Mouse (Mus musculus): ENCODE results near the gene Vmn1r19.
"Not testable (repeated sequence)": the region's sequence is repeated elsewhere in the genome, so short reads cannot be mapped to it uniquely, and the experiment has no call there.

Vmn1r19 gene

DNA sequence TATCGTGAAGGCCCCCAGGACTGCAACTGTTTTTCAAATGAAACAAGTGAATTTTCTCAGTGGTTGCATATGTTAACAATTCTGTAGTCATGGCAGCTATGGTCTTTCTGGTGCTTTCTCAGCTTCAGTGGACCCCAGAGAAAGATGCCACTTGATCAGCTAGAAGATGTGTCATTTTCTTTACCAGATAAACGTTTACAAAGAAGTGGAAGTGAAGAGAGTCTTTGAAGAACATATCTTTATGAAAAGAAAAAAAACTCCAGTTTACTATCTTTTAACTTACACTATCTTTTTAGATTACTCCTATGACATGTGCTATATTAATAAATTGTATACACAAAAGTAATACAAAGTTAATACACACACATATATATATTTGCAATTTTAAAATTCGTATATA lies at the start of gene Vmn1r19:
TSS of gene Vmn1r19 (plus strand) at position 301 of the 400 bp plus-strand sequence.
- not testable (repeated sequence) for DNase-seq (ENCODE audit: low spot score in 2 of 2)

DNA sequence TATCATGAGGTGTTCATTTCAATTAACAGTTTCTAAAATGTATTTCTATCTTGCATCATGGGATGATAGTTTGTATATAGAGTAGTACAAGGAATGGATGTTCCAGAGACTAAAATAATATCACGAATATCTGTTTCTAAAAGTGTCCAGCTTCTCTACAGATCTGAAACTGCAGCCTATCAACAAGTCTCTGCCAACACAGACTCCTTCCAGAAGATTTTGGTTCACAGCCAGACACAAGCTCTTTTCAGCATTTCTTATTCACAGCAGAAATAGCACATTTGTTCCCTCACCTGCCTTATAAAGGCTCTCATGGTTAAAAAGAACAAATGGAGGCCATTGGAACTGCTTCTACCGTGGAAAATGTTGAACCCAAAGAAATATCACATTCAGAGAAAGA lies 46.7 kb upstream of the Vmn1r19 start:
- no peak for DNase-seq (ENCODE audit: low spot score in 2 of 2)

DNA sequence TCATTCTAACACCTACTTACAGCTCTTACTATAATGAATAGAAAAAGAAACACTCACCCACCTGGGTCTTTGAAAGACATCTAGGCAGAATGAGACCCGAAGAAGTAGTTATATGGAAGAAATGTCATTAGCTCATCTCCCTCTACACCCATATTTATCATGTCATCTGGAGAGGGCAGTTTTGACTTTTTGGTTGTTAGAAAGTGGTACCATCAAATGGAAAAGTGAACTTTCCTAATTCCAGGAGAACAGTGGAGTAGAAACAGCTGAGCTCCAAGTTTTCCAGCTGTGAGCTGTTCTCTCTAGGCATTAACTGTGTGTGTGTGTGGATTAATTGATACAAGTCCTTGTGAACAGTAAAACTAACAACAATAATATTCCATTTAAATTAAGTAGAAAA lies 40.0 kb upstream of the Vmn1r19 start, which contains the start of gene Vmn1r17:
TSS of gene Vmn1r17 (minus strand) at position 101 of the 400 bp plus-strand sequence.
- no peak for DNase-seq (ENCODE audit: low spot score in 2 of 2)

DNA sequence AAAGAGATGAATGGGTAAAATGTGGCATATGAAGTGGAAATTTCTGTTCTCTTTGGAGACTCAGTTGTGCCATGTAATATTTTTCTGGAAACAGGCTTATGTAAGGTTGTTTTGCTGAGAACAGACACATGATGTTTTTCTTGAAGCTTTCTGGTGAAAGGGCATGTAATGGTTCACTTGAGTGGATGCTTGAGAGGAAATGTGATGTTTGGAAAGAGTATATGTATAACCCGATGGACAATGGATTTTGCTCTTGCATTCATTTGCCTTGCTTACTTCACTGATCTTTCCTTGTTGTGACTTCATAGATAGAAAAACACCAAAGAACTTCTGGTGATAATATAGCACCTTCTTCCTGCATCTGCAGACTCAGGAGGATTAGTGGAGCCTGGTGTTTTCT lies 37.7 kb upstream of the Vmn1r19 start:
- not testable (repeated sequence) for DNase-seq (ENCODE audit: low spot score in 2 of 2)

DNA sequence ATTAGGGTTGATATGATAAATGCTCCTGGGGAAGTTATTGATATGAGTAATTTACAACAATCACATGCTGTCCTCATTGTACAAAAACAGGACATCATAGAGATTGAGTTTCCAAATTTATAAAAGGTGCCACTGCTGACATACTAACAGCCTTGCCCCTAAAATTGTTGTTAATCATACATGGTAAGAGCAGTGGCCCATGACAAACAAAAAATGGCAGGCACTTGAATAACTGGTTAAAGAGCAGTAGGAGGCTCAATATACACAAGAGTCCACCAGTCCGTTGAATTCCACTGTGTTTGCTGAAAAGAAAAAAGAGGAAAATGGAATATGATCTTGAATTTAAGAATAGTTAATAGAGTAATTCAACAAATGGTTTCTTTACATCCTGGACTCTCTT lies 36.1 kb upstream of the Vmn1r19 start:
- DNase-seq (ENCODE audit: low spot score in 2 of 2) = no peak

DNA sequence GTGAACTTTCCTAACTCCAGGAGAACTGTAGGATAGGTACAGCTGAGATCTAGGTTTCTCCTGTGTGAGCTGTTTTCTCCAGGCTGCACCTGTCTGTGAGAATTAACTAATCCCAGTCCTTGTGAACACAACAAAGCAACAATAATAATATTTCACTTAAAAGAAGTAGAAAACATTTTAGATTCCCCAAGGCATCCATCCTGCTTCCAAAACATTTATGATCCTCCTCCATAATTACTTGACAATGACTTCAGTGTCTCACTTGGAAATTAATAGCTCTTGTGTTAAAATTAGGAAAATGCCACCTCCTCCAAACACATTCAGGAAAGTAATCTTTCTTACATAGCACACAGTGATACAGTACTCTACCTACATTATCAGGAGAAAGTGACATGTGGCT lies 7.9 kb upstream of the Vmn1r19 start, which contains the start of gene Vmn1r18:
TSS of gene Vmn1r18 (minus strand) at position 101 of the 400 bp plus-strand sequence.
- no peak for DNase-seq (ENCODE audit: low spot score in 2 of 2)

DNA sequence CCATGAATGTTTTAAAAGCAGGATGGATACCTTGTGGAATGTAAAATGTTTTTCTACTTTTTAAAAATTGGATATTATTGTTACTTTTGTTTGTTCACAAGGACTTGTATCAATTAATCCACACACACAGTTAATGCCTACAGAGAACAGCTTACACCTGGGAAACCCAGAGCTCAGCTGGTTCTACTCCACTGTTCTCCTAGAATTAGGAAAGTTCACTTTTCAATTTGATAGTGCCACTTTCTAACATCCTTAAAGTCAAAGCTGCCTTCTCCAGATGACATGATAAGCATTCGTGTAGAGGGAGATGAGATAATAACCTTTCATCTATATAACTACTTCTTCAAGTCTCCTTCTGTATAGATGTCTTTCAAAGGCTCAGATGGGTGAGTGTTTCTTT lies 25.1 kb downstream of the Vmn1r19 start, which contains the start of gene Vmn1r20:
TSS of gene Vmn1r20 (plus strand) at position 301 of the 400 bp plus-strand sequence.
- DNase-seq (ENCODE audit: low spot score in 2 of 2) = no peak

DNA sequence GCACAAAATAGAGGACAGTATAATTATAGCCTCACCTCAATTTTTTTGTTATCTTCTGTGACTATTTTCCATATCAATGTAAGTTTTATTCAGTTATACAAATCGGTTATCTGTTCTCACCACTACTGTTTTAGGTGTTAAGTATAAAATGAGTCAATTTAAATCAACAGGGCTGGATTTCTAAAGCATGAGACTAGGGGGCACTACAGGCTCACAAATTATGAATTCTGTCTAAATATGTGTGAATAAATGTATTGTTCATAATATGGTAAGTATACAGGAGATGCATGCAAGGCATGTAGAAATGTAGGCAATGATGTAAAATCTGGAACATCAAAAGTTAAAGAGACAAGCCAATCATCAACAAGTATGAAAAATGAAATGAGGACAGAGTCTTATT lies 27.6 kb downstream of the Vmn1r19 start:
- DNase-seq (ENCODE audit: low spot score in 2 of 2) = no peak

Measured in frontal cortex, postnatal 14 days (tissue).